Comparison of ENCODE assay signal across 9 mouse cellular contexts in genomic region chr10:110705672-110706071, GRCm38 (mm10). TPM values are rescaled to one million over a fixed set of nuclear protein-coding genes. Genes with fewer than 3 reads are reported as not detected.
A peak's percentile ranks its signal among the peaks of the same experiment; 100 is the strongest.
DNase-seq lines count a peak whose midpoint lies in the region; ATAC-seq and TF ChIP-seq lines count a peak whose summit lies in the region.
"Had no signal": no experiment of that assay in that cellular context is flagged by ENCODE, and none has a peak within 500 bp of the region (broad histone marks: within the 10 kb centered on the region; RNA-seq: fewer than 3 reads in every experiment).

No protein-coding gene starts in this region.

- no peaks in the 10 kb centered on the region for H3K79me2 ChIP-seq in liver, adult 2 months (ENCODE audit: control insufficient read depth, insufficient read depth, low read length)

- no peaks in the 10 kb centered on the region for H3K36me3 ChIP-seq in liver, adult 2 months (ENCODE audit: control insufficient read depth, insufficient read depth, low read length)
- H3K36me3 ChIP-seq in liver, embryonic 11.5 days (ENCODE audit: control insufficient read depth, insufficient read depth, low read length) = no peaks in the 10 kb centered on the region
- H3K36me3 ChIP-seq in intestine, postnatal 0 days (ENCODE audit: control insufficient read depth, insufficient read depth) = no peaks in the 10 kb centered on the region
- H3K36me3 ChIP-seq in testis, adult 2 months (ENCODE audit: control insufficient read depth, insufficient read depth, low read length) = no peaks in the 10 kb centered on the region
- H3K36me3 ChIP-seq: hindbrain, embryonic 15.5 days; neural tube, embryonic 12.5 days had no signal

- no peak overlapping the region for H3K27ac ChIP-seq in liver, adult 2 months (replicated peaks; ENCODE audit: insufficient read depth, low read depth, low read length)
- H3K27ac ChIP-seq in liver, embryonic 11.5 days (ENCODE audit: low read depth, low read length) = no peak overlapping the region
- no peak overlapping the region for H3K27ac ChIP-seq in intestine, postnatal 0 days (ENCODE audit: low read depth, low read length)
- H3K27ac ChIP-seq in testis, adult 2 months (ENCODE audit: control insufficient read depth, insufficient read depth, low read depth, low read length) = no peak overlapping the region
- H3K27ac ChIP-seq: hindbrain, embryonic 15.5 days; neural tube, embryonic 12.5 days had no signal

- ATAC-seq in liver, embryonic 11.5 days (replicated peaks; ENCODE audit: low FRiP score) = no peak
- ATAC-seq in intestine, postnatal 0 days = peak; percentile 80

- no peak overlapping the region for H3K4me3 ChIP-seq in liver, adult 2 months (ENCODE audit: insufficient read depth, low read depth, low read length)
- no peak overlapping the region for H3K4me3 ChIP-seq in liver, embryonic 11.5 days (ENCODE audit: low read depth, low read length)
- H3K4me3 ChIP-seq in intestine, postnatal 0 days (ENCODE audit: low read depth, low read length) = no peak overlapping the region
- H3K4me3 ChIP-seq in testis, adult 2 months (ENCODE audit: control insufficient read depth, low read depth, low read length) = no peak overlapping the region
- H3K4me3 ChIP-seq: hindbrain, embryonic 15.5 days; neural tube, embryonic 12.5 days had no signal

- no peak overlapping the region for H3K4me2 ChIP-seq in liver, embryonic 11.5 days
- no peak overlapping the region for H3K4me2 ChIP-seq in intestine, postnatal 0 days (replicated peaks; ENCODE audit: low read depth)
- H3K4me2 ChIP-seq: hindbrain, embryonic 15.5 days; neural tube, embryonic 12.5 days had no signal

- no peak for TF ChIP-seq POLR2A in liver, adult 2 months (IDR thresholded peaks at IDR 0.05; ENCODE audit: extremely low read depth, insufficient read depth, low read length)
- no peak for TF ChIP-seq POLR2A in testis, adult 2 months (IDR thresholded peaks at IDR 0.05; ENCODE audit: control insufficient read depth, low read depth, low read length)

- H3K27me3 ChIP-seq in liver, adult 2 months (ENCODE audit: control insufficient read depth, insufficient read depth, low read length) = no peaks in the 10 kb centered on the region
- H3K27me3 ChIP-seq in liver, embryonic 11.5 days (replicated peaks; ENCODE audit: control insufficient read depth, insufficient read depth, low read length) = no peaks in the 10 kb centered on the region
- no peaks in the 10 kb centered on the region for H3K27me3 ChIP-seq in intestine, postnatal 0 days (replicated peaks; ENCODE audit: control insufficient read depth, insufficient read depth, low read length)
- H3K27me3 ChIP-seq in testis, adult 2 months (ENCODE audit: control insufficient read depth, insufficient read depth, low read length) = no peaks in the 10 kb centered on the region
- H3K27me3 ChIP-seq: hindbrain, embryonic 15.5 days; neural tube, embryonic 12.5 days had no signal

- 32% methylated on average over 9 of the region's 9 CpGs for WGBS in liver, adult 2 months
- whole genome bisulfite sequencing in liver, embryonic 11.5 days = 43% methylated on average over 9 of the region's 9 CpGs
- WGBS in intestine, postnatal 0 days = 31% methylated on average over 9 of the region's 9 CpGs

- TF ChIP-seq CTCF in liver, adult 2 months (IDR thresholded peaks at IDR 0.05; ENCODE audit: low read depth, low read length) = peak; percentile 83
- TF ChIP-seq CTCF in intestine, postnatal 0 days (IDR thresholded peaks at IDR 0.05; ENCODE audit: low read depth) = peak; percentile 74
- TF ChIP-seq CTCF in testis, adult 2 months (IDR thresholded peaks at IDR 0.05; ENCODE audit: control insufficient read depth, insufficient read depth, insufficient replicate concordance, low read depth, low read length) = peak; percentile 94

- peaks cover 7% of the 10 kb centered on the region for H3K4me1 ChIP-seq in liver, adult 2 months (ENCODE audit: control insufficient read depth, insufficient read depth, low read length)
- no peaks in the 10 kb centered on the region for H3K4me1 ChIP-seq in liver, embryonic 11.5 days (replicated peaks; ENCODE audit: control insufficient read depth, insufficient read depth, low read length)
- H3K4me1 ChIP-seq in intestine, postnatal 0 days (replicated peaks; ENCODE audit: control insufficient read depth, insufficient read depth, low read length) = no peaks in the 10 kb centered on the region; the same call in 1 of the 2 replicates
- H3K4me1 ChIP-seq in testis, adult 2 months (ENCODE audit: control insufficient read depth, insufficient read depth, low read length) = no peaks in the 10 kb centered on the region; the same call in 1 of the 2 replicates
- H3K4me1 ChIP-seq: neural tube, embryonic 12.5 days had no signal

- H3K9me3 ChIP-seq in liver, embryonic 11.5 days (ENCODE audit: control insufficient read depth, low read length) = no peaks in the 10 kb centered on the region
- H3K9me3 ChIP-seq in intestine, postnatal 0 days (ENCODE audit: control insufficient read depth) = no peaks in the 10 kb centered on the region
- H3K9me3 ChIP-seq: hindbrain, embryonic 15.5 days; neural tube, embryonic 12.5 days had no signal

- peak; percentile 85 for DNase-seq in liver, adult 2 months (ENCODE audit: extremely low read depth, low read depth, low spot score)
- DNase-seq in liver, embryonic 11.5 days (ENCODE audit: low spot score) = no peak
- peak; percentile 59 for DNase-seq in WW6 (ENCODE audit: low read depth, low spot score)
- no peak for DNase-seq in Muller cell, postnatal 12 days (ENCODE audit: inconsistent ontology term)
- no peak for DNase-seq in urinary bladder, postnatal 14 days (ENCODE audit: low spot score)

- no peak overlapping the region for H3K9ac ChIP-seq in liver, adult 2 months (ENCODE audit: low read depth, low read length)
- no peak overlapping the region for H3K9ac ChIP-seq in liver, embryonic 11.5 days (ENCODE audit: low read depth, low read length)
- no peak overlapping the region for H3K9ac ChIP-seq in intestine, postnatal 0 days (ENCODE audit: low read depth, low read length)
- H3K9ac ChIP-seq: hindbrain, embryonic 15.5 days; neural tube, embryonic 12.5 days had no signal

RNA-seq across cellular contexts. Expression of gene E2f7, which starts 39.6 kb away (rescaled TPM):
- total RNA-seq in liver, adult 2 months (2014; rRNA removed) = 0.34 and 0.46 TPM in 2 replicates
- polyA plus RNA-seq in liver, adult 2 months (2012; rRNA removed) = 0.04 and 0.13 TPM in 2 replicates
- polyA plus RNA-seq in liver, embryonic 11.5 days (2014; fragmentation: Nextera tagmentation; extraction: Ambion mirVana) = 18.1 and 18.8 TPM in 2 replicates
- polyA plus RNA-seq in intestine, postnatal 0 days (2015; fragmentation: Nextera tagmentation; extraction: Ambion mirVana) = 4.2 and 6.7 TPM in 2 replicates
- 1.3 and 1.7 TPM in 2 replicates for polyA plus RNA-seq in testis, adult 2 months (2012; rRNA removed)

Comparison
In these comparisons a context has a peak if more than half of its experiments do, and no peak if none do; other contexts are left out.
1. DNase-seq: peak in liver, adult 2 months (single experiment) and WW6 (single experiment); none in liver, embryonic 11.5 days (single experiment), Muller cell, postnatal 12 days (single experiment) and urinary bladder, postnatal 14 days (single experiment).
2. Peak in every context shown above with its lines, with median percentiles within 50 percentile points of each other: CTCF ChIP-seq.